Mouse (Mus musculus): ENCODE data around the gene Tnfrsf1b. TPM values are rescaled to one million over a fixed set of nuclear protein-coding genes. Genes with fewer than 3 reads are reported as not detected.
A peak's percentile ranks its signal among the peaks of the same experiment; 100 is the strongest.

Gene Tnfrsf1b
- polyA plus RNA-seq, 1 experiment from 2014 or later = 4.5 TPM

- Histone ChIP-seq H3K9ac (no peak overlapping the region), H3K27me3 (no peaks in the 10 kb centered on the region), H3K9me3 (no peaks in the 10 kb centered on the region), H3K4me2 (no peak overlapping the region), H3K27ac (no peak overlapping the region), H3K4me1 (0 out of 2 replicates have a peak, but pooled peaks cover 4% of the 10 kb centered on the region), H3K36me3 (no peaks in the 10 kb centered on the region), H3K4me3 (no peak overlapping the region)
- 91% methylated on average over 5 of the region's 5 CpGs for WGBS
- ATAC-seq (ENCODE audit: insufficient number of reproducible peaks, low FRiP score, low TSS enrichment, low read depth) = no peak
Measured at GRCm38 (mm10) chr4:145274887-145275286, 28.2 kb upstream of the Tnfrsf1b start.

- no peak overlapping the region for H3K4me3 ChIP-seq
- no peak overlapping the region for H3K27ac ChIP-seq
- 84% methylated on average over 5 of the region's 5 CpGs for WGBS
- H3K36me3 ChIP-seq = no peaks in the 10 kb centered on the region
- H3K9ac ChIP-seq = no peak overlapping the region
- H3K4me1 ChIP-seq = 0 out of 2 replicates have a peak, but pooled peaks cover 4% of the 10 kb centered on the region
- no peak overlapping the region for H3K4me2 ChIP-seq
- no peaks in the 10 kb centered on the region for H3K27me3 ChIP-seq
- no peaks in the 10 kb centered on the region for H3K9me3 ChIP-seq
- ATAC-seq (ENCODE audit: insufficient number of reproducible peaks, low FRiP score, low TSS enrichment, low read depth) = no peak
Measured at GRCm38 (mm10) chr4:145273923-145274322, 27.3 kb upstream of the Tnfrsf1b start.

GRCm38 (mm10) chr4:145272763-145273162, 26.1 kb upstream of the Tnfrsf1b start:
- Histone ChIP-seq H3K27ac (peak overlapping the region; percentile 73), H3K4me2 (no peak overlapping the region), H3K9ac (no peak overlapping the region), H3K27me3 (no peaks in the 10 kb centered on the region), H3K9me3 (no peaks in the 10 kb centered on the region), H3K4me3 (no peak overlapping the region), H3K36me3 (no peaks in the 10 kb centered on the region), H3K4me1 (0 out of 2 replicates have a peak, but pooled peaks cover 4% of the 10 kb centered on the region)
- 45% methylated on average over 1 of the region's 1 CpGs for WGBS
- ATAC-seq (ENCODE audit: insufficient number of reproducible peaks, low FRiP score, low TSS enrichment, low read depth) = no peak

GRCm38 (mm10) chr4:145271634-145272033, 25.0 kb upstream of the Tnfrsf1b start:
- Histone ChIP-seq H3K4me1 (0 out of 2 replicates have a peak, but pooled peaks cover 4% of the 10 kb centered on the region), H3K4me2 (no peak overlapping the region), H3K9me3 (no peaks in the 10 kb centered on the region), H3K27me3 (no peaks in the 10 kb centered on the region), H3K4me3 (no peak overlapping the region), H3K9ac (no peak overlapping the region), H3K27ac (no peak overlapping the region), H3K36me3 (no peaks in the 10 kb centered on the region)
- no peak for ATAC-seq (ENCODE audit: insufficient number of reproducible peaks, low FRiP score, low TSS enrichment, low read depth)
- WGBS = 70% methylated on average over 4 of the region's 4 CpGs

GRCm38 (mm10) chr4:145270136-145270535, 23.5 kb upstream of the Tnfrsf1b start:
- no peaks in the 10 kb centered on the region for H3K27me3 ChIP-seq
- ATAC-seq (ENCODE audit: insufficient number of reproducible peaks, low FRiP score, low TSS enrichment, low read depth) = no peak
- no peaks in the 10 kb centered on the region for H3K9me3 ChIP-seq
- H3K4me3 ChIP-seq = no peak overlapping the region
- H3K4me2 ChIP-seq = no peak overlapping the region
- no peaks in the 10 kb centered on the region for H3K36me3 ChIP-seq
- no peak overlapping the region for H3K27ac ChIP-seq
- H3K9ac ChIP-seq = no peak overlapping the region
- WGBS = 80% methylated on average over 5 of the region's 5 CpGs
- H3K4me1 ChIP-seq = 0 out of 2 replicates have a peak, but pooled peaks cover 4% of the 10 kb centered on the region

- Histone ChIP-seq H3K36me3 (no peaks in the 10 kb centered on the region), H3K9me3 (no peaks in the 10 kb centered on the region), H3K27ac (no peak overlapping the region), H3K4me1 (no peaks in the 10 kb centered on the region), H3K4me2 (no peak overlapping the region), H3K4me3 (no peak overlapping the region), H3K27me3 (no peaks in the 10 kb centered on the region), H3K9ac (no peak overlapping the region)
- ATAC-seq (ENCODE audit: insufficient number of reproducible peaks, low FRiP score, low TSS enrichment, low read depth) = no peak
- 58% methylated on average over 4 of the region's 4 CpGs for WGBS
Measured at GRCm38 (mm10) chr4:145267631-145268110, 21.0 kb upstream of the Tnfrsf1b start.

GRCm38 (mm10) chr4:145266505-145266904, 19.8 kb upstream of the Tnfrsf1b start:
- no peaks in the 10 kb centered on the region for H3K4me1 ChIP-seq
- no peak overlapping the region for H3K4me2 ChIP-seq
- H3K36me3 ChIP-seq = no peaks in the 10 kb centered on the region
- no peak overlapping the region for H3K9ac ChIP-seq
- no peak overlapping the region for H3K4me3 ChIP-seq
- H3K9me3 ChIP-seq = no peaks in the 10 kb centered on the region
- WGBS = 72% methylated on average over 4 of the region's 4 CpGs
- ATAC-seq (ENCODE audit: insufficient number of reproducible peaks, low FRiP score, low TSS enrichment, low read depth) = no peak
- no peaks in the 10 kb centered on the region for H3K27me3 ChIP-seq
- H3K27ac ChIP-seq = no peak overlapping the region

GRCm38 (mm10) chr4:145264761-145265160, 18.1 kb upstream of the Tnfrsf1b start:
- Histone ChIP-seq H3K4me2 (no peak overlapping the region), H3K4me1 (no peaks in the 10 kb centered on the region), H3K9me3 (no peaks in the 10 kb centered on the region), H3K9ac (no peak overlapping the region), H3K36me3 (no peaks in the 10 kb centered on the region), H3K27ac (no peak overlapping the region), H3K27me3 (no peaks in the 10 kb centered on the region), H3K4me3 (no peak overlapping the region)
- no peak for ATAC-seq (ENCODE audit: insufficient number of reproducible peaks, low FRiP score, low TSS enrichment, low read depth)
- 13% methylated on average over 2 of the region's 2 CpGs for WGBS

- Histone ChIP-seq H3K9ac (no peak overlapping the region), H3K27me3 (no peaks in the 10 kb centered on the region), H3K4me3 (no peak overlapping the region), H3K27ac (no peak overlapping the region), H3K36me3 (no peaks in the 10 kb centered on the region), H3K4me1 (no peaks in the 10 kb centered on the region), H3K4me2 (no peak overlapping the region), H3K9me3 (no peaks in the 10 kb centered on the region)
- no peak for ATAC-seq (ENCODE audit: insufficient number of reproducible peaks, low FRiP score, low TSS enrichment, low read depth)
- 90% methylated on average over 1 of the region's 1 CpGs for WGBS
Measured at GRCm38 (mm10) chr4:145263583-145263982, 16.9 kb upstream of the Tnfrsf1b start.

GRCm38 (mm10) chr4:145260802-145261201, 14.1 kb upstream of the Tnfrsf1b start:
- Histone ChIP-seq H3K4me3 (no peak overlapping the region), H3K9ac (no peak overlapping the region)

GRCm38 (mm10) chr4:145257751-145258434, 11.2 kb upstream of the Tnfrsf1b start:
- 58% methylated on average over 5 of the region's 5 CpGs for WGBS
- Histone ChIP-seq H3K9me3 (no peaks in the 10 kb centered on the region), H3K4me2 (no peak overlapping the region), H3K4me1 (no peaks in the 10 kb centered on the region), H3K4me3 (no peak overlapping the region), H3K36me3 (no peaks in the 10 kb centered on the region), H3K27ac (no peak overlapping the region), H3K9ac (no peak overlapping the region), H3K27me3 (no peaks in the 10 kb centered on the region)
- ATAC-seq (ENCODE audit: insufficient number of reproducible peaks, low FRiP score, low TSS enrichment, low read depth) = no peak

More at GRCm38 (mm10) chr4:145260802-145261201, 14.1 kb upstream of the Tnfrsf1b start:
- no peaks in the 10 kb centered on the region for H3K9me3 ChIP-seq
- H3K27ac ChIP-seq = no peak overlapping the region
- no peaks in the 10 kb centered on the region for H3K36me3 ChIP-seq
- ATAC-seq (ENCODE audit: insufficient number of reproducible peaks, low FRiP score, low TSS enrichment, low read depth) = no peak
- H3K4me2 ChIP-seq = no peak overlapping the region
- WGBS = 39% methylated on average over 5 of the region's 5 CpGs
- H3K27me3 ChIP-seq = no peaks in the 10 kb centered on the region
- no peaks in the 10 kb centered on the region for H3K4me1 ChIP-seq

- Histone ChIP-seq H3K4me1 (no peaks in the 10 kb centered on the region), H3K27me3 (no peaks in the 10 kb centered on the region), H3K4me2 (no peak overlapping the region), H3K4me3 (no peak overlapping the region), H3K27ac (no peak overlapping the region), H3K9ac (no peak overlapping the region), H3K36me3 (no peaks in the 10 kb centered on the region), H3K9me3 (no peaks in the 10 kb centered on the region)
- ATAC-seq (ENCODE audit: insufficient number of reproducible peaks, low FRiP score, low TSS enrichment, low read depth) = no peak
- 95% methylated on average over 5 of the region's 5 CpGs for WGBS
Measured at GRCm38 (mm10) chr4:145256144-145256543, 9.5 kb upstream of the Tnfrsf1b start.
